Mouse (Mus musculus) hindbrain, embryonic 15.5 days (tissue): Measurements from ENCODE around the gene Tmem41a. TPM values are rescaled to one million over a fixed set of nuclear protein-coding genes. Genes with fewer than 3 reads are reported as not detected.
"Not testable (repeated sequence)": the region's sequence is repeated elsewhere in the genome, so short reads cannot be mapped to it uniquely, and the experiment has no call there.

Source experiments
- ATAC-seq: fragments of 200-750 bp; cut with Nextera tagmentation; 2 replicates; pipeline ENCODE4 v1.8.0; 2017; ENCODE audit warnings: low read depth, moderate number of reproducible peaks, moderate TSS enrichment; ENCODE audit not compliant: low FRiP score
- H3K27ac ChIP-seq: fragments of 300-500 bp; sonication (generic); replicated peaks from 2 replicates; pipeline ENCODE4 v1.5.1; 2015; ENCODE audit warnings: mild to moderate bottlenecking, inconsistent platforms
- H3K27me3 ChIP-seq: fragments of 300-500 bp; sonication (generic); 2 replicates; pipeline ENCODE4 v1.6.1; 2015; ENCODE audit warnings: control low read depth, inconsistent platforms
- H3K36me3 ChIP-seq: fragments of 300-500 bp; sonication (generic); 2 replicates; pipeline ENCODE4 v1.6.1; 2015; ENCODE audit warnings: control low read depth, inconsistent platforms
- H3K4me1 ChIP-seq: fragments of 300-500 bp; sonication (generic); replicated peaks from 2 replicates; pipeline ENCODE4 v1.6.1; 2015; ENCODE audit warnings: control low read depth, inconsistent platforms
- H3K4me2 ChIP-seq: fragments of 300-500 bp; sonication (generic); 2 replicates; pipeline ENCODE4 v1.6.1; 2015; ENCODE audit warnings: moderate library complexity, mild to moderate bottlenecking, inconsistent platforms
- H3K4me3 ChIP-seq: fragments of 300-500 bp; sonication (generic); 2 replicates; pipeline ENCODE4 v1.5.1; 2015; ENCODE audit warnings: mild to moderate bottlenecking, inconsistent platforms
- H3K9ac ChIP-seq: fragments of 300-500 bp; sonication (generic); 2 replicates; pipeline ENCODE4 v1.6.1; 2015; ENCODE audit warnings: inconsistent platforms
- H3K9me3 ChIP-seq: fragments of 300-500 bp; sonication (generic); 2 replicates; pipeline ENCODE4 v1.6.1; 2016; ENCODE audit warnings: control low read depth, inconsistent platforms
- WGBS: fragments of 180-500 bp; shearing (Covaris S2); methylation state at CpG from one replicate; pipeline ENCODE4 v1.1.7; 2015; 5-methylcytosine and 5-hydroxymethylcytosine counted together
- polyA plus RNA-seq: library from polyadenylated mRNA; unstranded; fragments of >200 nt; fragmentation: Nextera tagmentation; extraction: Ambion mirVana; gene quantifications from 2 replicates; pipeline ENCODE4 v1.2.1, GENCODE M21; 2015

Gene Tmem41a
- 42.8 and 51.1 TPM in 2 replicates for polyA plus RNA-seq

- Histone ChIP-seq H3K27ac (peak within 1 kb of the TSS; percentile 77), H3K9ac (peak within 1 kb of the TSS; percentile 72), H3K4me3 (peak within 1 kb of the TSS; percentile 63), H3K27me3 (no peaks in the 10 kb centered on the region), H3K4me2 (peak within 1 kb of the TSS; percentile 75), H3K36me3 (no peaks in the 10 kb centered on the region), H3K9me3 (no peaks in the 10 kb centered on the region), H3K4me1 (peaks cover 9% of the 10 kb centered on the region)
- under 1% methylated on average over 61 of the region's 63 CpGs for WGBS
- ATAC-seq: peak; percentile 99
Observed at GRCm38 (mm10) chr16:21946761-21947715, at the start of gene Tmem41a. Gene Tmem41a (minus strand): TSS chr16:21947552.

GRCm38 (mm10) chr16:21996402-21996801 is 49.0 kb upstream of the Tmem41a start:
- H3K36me3 ChIP-seq: no peaks in the 10 kb centered on the region
- no peaks in the 10 kb centered on the region for H3K27me3 ChIP-seq
- no peaks in the 10 kb centered on the region for H3K9me3 ChIP-seq
- no peak for ATAC-seq
- 74% methylated on average over 4 of the region's 4 CpGs for WGBS
- peaks cover 6% of the 10 kb centered on the region; the same call in 1 of the 2 replicates for H3K4me1 ChIP-seq
- no peak overlapping the region for H3K4me3 ChIP-seq
- no peak overlapping the region for H3K27ac ChIP-seq
- no peak overlapping the region for H3K4me2 ChIP-seq
- no peak overlapping the region for H3K9ac ChIP-seq

GRCm38 (mm10) chr16:21995304-21995703 is 48.0 kb upstream of the Tmem41a start, which contains the start of gene Liph:
Gene Liph (minus strand): TSS chr16:21995663.
- Histone ChIP-seq H3K36me3 (no peaks in the 10 kb centered on the region), H3K9me3 (no peaks in the 10 kb centered on the region), H3K4me2 (peak within 1 kb of the TSS; percentile 56), H3K4me1 (peaks cover 6% of the 10 kb centered on the region; the same call in 1 of the 2 replicates), H3K27ac (no peak within 1 kb of the TSS), H3K4me3 (peak within 1 kb of the TSS; percentile 19; the same call in 1 of the 2 replicates), H3K27me3 (no peaks in the 10 kb centered on the region), H3K9ac (no peak within 1 kb of the TSS)
- no peak for ATAC-seq
- WGBS: 4% methylated on average over 16 of the region's 16 CpGs

GRCm38 (mm10) chr16:21991774-21992173 is 44.4 kb upstream of the Tmem41a start:
- no peak overlapping the region for H3K4me2 ChIP-seq
- no peaks in the 10 kb centered on the region for H3K36me3 ChIP-seq
- H3K4me1 ChIP-seq: peaks cover 6% of the 10 kb centered on the region; the same call in 1 of the 2 replicates
- WGBS: 93% methylated on average over 2 of the region's 2 CpGs
- H3K27me3 ChIP-seq: no peaks in the 10 kb centered on the region
- no peak overlapping the region for H3K27ac ChIP-seq
- ATAC-seq: no peak
- no peak overlapping the region for H3K9ac ChIP-seq
- H3K4me3 ChIP-seq: no peak overlapping the region
- no peaks in the 10 kb centered on the region for H3K9me3 ChIP-seq

GRCm38 (mm10) chr16:21990893-21991292 is 43.5 kb upstream of the Tmem41a start:
- not testable (repeated sequence) for H3K9ac ChIP-seq, ATAC-seq, H3K27ac ChIP-seq, H3K4me2 ChIP-seq, H3K36me3 ChIP-seq, H3K4me1 ChIP-seq, H3K4me3 ChIP-seq, H3K27me3 ChIP-seq, H3K9me3 ChIP-seq

GRCm38 (mm10) chr16:21987956-21988355 is 40.6 kb upstream of the Tmem41a start:
- ATAC-seq: no peak

GRCm38 (mm10) chr16:21986191-21986590 is 38.8 kb upstream of the Tmem41a start:
- Histone ChIP-seq H3K9me3 (no peaks in the 10 kb centered on the region), H3K27me3 (no peaks in the 10 kb centered on the region), H3K27ac (no peak overlapping the region), H3K4me1 (no peaks in the 10 kb centered on the region), H3K9ac (no peak overlapping the region), H3K36me3 (no peaks in the 10 kb centered on the region), H3K4me2 (no peak overlapping the region), H3K4me3 (no peak overlapping the region)
- no peak for ATAC-seq
- 40% methylated on average over 3 of the region's 3 CpGs for WGBS

More at GRCm38 (mm10) chr16:21987956-21988355, 40.6 kb upstream of the Tmem41a start:
- H3K4me1 ChIP-seq: no peaks in the 10 kb centered on the region
- no peak overlapping the region for H3K4me3 ChIP-seq
- H3K27ac ChIP-seq: no peak overlapping the region
- WGBS: 82% methylated on average over 5 of the region's 5 CpGs
- H3K4me2 ChIP-seq: no peak overlapping the region
- H3K27me3 ChIP-seq: no peaks in the 10 kb centered on the region
- H3K36me3 ChIP-seq: no peaks in the 10 kb centered on the region
- H3K9ac ChIP-seq: no peak overlapping the region
- no peaks in the 10 kb centered on the region for H3K9me3 ChIP-seq

GRCm38 (mm10) chr16:21984091-21984490 is 36.7 kb upstream of the Tmem41a start:
- no peaks in the 10 kb centered on the region for H3K9me3 ChIP-seq
- ATAC-seq: no peak

GRCm38 (mm10) chr16:21983581-21983980 is 36.2 kb upstream of the Tmem41a start:
- H3K27ac ChIP-seq: no peak overlapping the region

More at GRCm38 (mm10) chr16:21984091-21984490, 36.7 kb upstream of the Tmem41a start:
- no peaks in the 10 kb centered on the region for H3K4me1 ChIP-seq
- H3K4me3 ChIP-seq: no peak overlapping the region
- H3K27ac ChIP-seq: no peak overlapping the region
- no peak overlapping the region for H3K9ac ChIP-seq
- no peak overlapping the region for H3K4me2 ChIP-seq
- no peaks in the 10 kb centered on the region for H3K36me3 ChIP-seq
- H3K27me3 ChIP-seq: no peaks in the 10 kb centered on the region
- WGBS: 89% methylated on average over 12 of the region's 12 CpGs

GRCm38 (mm10) chr16:21983146-21983545 is 35.8 kb upstream of the Tmem41a start:
- Histone ChIP-seq H3K4me1 (no peaks in the 10 kb centered on the region), H3K27ac (no peak overlapping the region), H3K4me3 (no peak overlapping the region), H3K9ac (no peak overlapping the region), H3K27me3 (no peaks in the 10 kb centered on the region), H3K36me3 (no peaks in the 10 kb centered on the region), H3K9me3 (no peaks in the 10 kb centered on the region), H3K4me2 (no peak overlapping the region)
- 92% methylated on average over 9 of the region's 9 CpGs for WGBS
- ATAC-seq: no peak

More at GRCm38 (mm10) chr16:21983581-21983980, 36.2 kb upstream of the Tmem41a start:
- H3K9me3 ChIP-seq: no peaks in the 10 kb centered on the region
- no peak overlapping the region for H3K4me3 ChIP-seq
- no peaks in the 10 kb centered on the region for H3K36me3 ChIP-seq
- 96% methylated on average over 4 of the region's 4 CpGs for WGBS
- no peak overlapping the region for H3K4me2 ChIP-seq
- H3K9ac ChIP-seq: no peak overlapping the region
- no peak for ATAC-seq
- no peaks in the 10 kb centered on the region for H3K4me1 ChIP-seq
- no peaks in the 10 kb centered on the region for H3K27me3 ChIP-seq

- H3K4me2 ChIP-seq: no peak overlapping the region
- WGBS: 86% methylated on average over 5 of the region's 5 CpGs
Observed at GRCm38 (mm10) chr16:21977347-21977746, 30.0 kb upstream of the Tmem41a start.

GRCm38 (mm10) chr16:21976203-21976602 is 28.9 kb upstream of the Tmem41a start:
- ATAC-seq: no peak
- Histone ChIP-seq H3K27me3 (no peaks in the 10 kb centered on the region), H3K36me3 (no peaks in the 10 kb centered on the region), H3K4me3 (0 out of 2 replicates have a peak overlapping the region, but pooled peaks have one; percentile 14), H3K27ac (no peak overlapping the region), H3K4me2 (peak overlapping the region; percentile 47), H3K9ac (no peak overlapping the region), H3K4me1 (peaks cover 6% of the 10 kb centered on the region), H3K9me3 (no peaks in the 10 kb centered on the region)
- 3% methylated on average over 16 of the region's 16 CpGs for WGBS

More at GRCm38 (mm10) chr16:21977347-21977746, 30.0 kb upstream of the Tmem41a start:
- no peak for ATAC-seq
- Histone ChIP-seq H3K9ac (no peak overlapping the region), H3K4me1 (peaks cover 6% of the 10 kb centered on the region), H3K27me3 (no peaks in the 10 kb centered on the region), H3K36me3 (no peaks in the 10 kb centered on the region), H3K9me3 (no peaks in the 10 kb centered on the region), H3K4me3 (no peak overlapping the region), H3K27ac (no peak overlapping the region)
